Mouse (Mus musculus) midbrain, embryonic 15.5 days (tissue): ENCODE data around the gene Zfp566. TPM values are rescaled to one million over a fixed set of nuclear protein-coding genes. Genes with fewer than 3 reads are reported as not detected.

Source experiments
- ATAC-seq: fragments of 200-750 bp; cut with Nextera tagmentation; replicated peaks from 2 replicates; pipeline ENCODE4 v1.8.0; 2017; ENCODE audit warnings: moderate TSS enrichment
- H3K27ac ChIP-seq: fragments of 300-500 bp; sonication (generic); 2 replicates; pipeline ENCODE4 v1.5.1; 2015; ENCODE audit warnings: mild to moderate bottlenecking, inconsistent platforms
- H3K27me3 ChIP-seq: fragments of 300-500 bp; sonication (generic); replicated peaks from 2 replicates; pipeline ENCODE4 v1.6.1; 2015; ENCODE audit warnings: inconsistent platforms
- H3K36me3 ChIP-seq: fragments of 300-500 bp; sonication (generic); replicated peaks from 2 replicates; pipeline ENCODE4 v1.6.1; 2015; ENCODE audit warnings: inconsistent platforms
- H3K4me1 ChIP-seq: fragments of 300-500 bp; sonication (generic); 2 replicates; pipeline ENCODE4 v1.6.1; 2015; ENCODE audit warnings: inconsistent platforms
- H3K4me2 ChIP-seq: fragments of 300-500 bp; sonication (generic); 2 replicates; pipeline ENCODE4 v1.6.1; 2015; ENCODE audit warnings: inconsistent platforms, mild to moderate bottlenecking, moderate library complexity
- H3K4me3 ChIP-seq: fragments of 300-500 bp; sonication (generic); 2 replicates; pipeline ENCODE4 v1.5.1; 2015; ENCODE audit warnings: mild to moderate bottlenecking, inconsistent platforms
- H3K9ac ChIP-seq: fragments of 300-500 bp; sonication (generic); 2 replicates; pipeline ENCODE4 v1.6.1; 2015; ENCODE audit warnings: mild to moderate bottlenecking, inconsistent platforms
- H3K9me3 ChIP-seq: fragments of 300-500 bp; sonication (generic); 2 replicates; pipeline ENCODE4 v1.6.1; 2016; ENCODE audit warnings: inconsistent platforms
- WGBS: fragments of 180-500 bp; shearing (Covaris S2); methylation state at CpG from one replicate; pipeline ENCODE4 v1.1.7; 2015; ENCODE audit warnings: mixed read lengths; 5-methylcytosine and 5-hydroxymethylcytosine counted together
- microRNA-seq: library from miRNA; unstranded; fragments of <30 nt; microRNA quantifications from one replicate; pipeline ENCODE4, GENCODE M21; 2016
- polyA plus RNA-seq: library from polyadenylated mRNA; unstranded; fragments of >200 nt; fragmentation: Nextera tagmentation; extraction: Ambion mirVana; gene quantifications from 2 replicates; pipeline ENCODE4 v1.2.1, GENCODE M21; 2015

The Zfp566 gene
- polyA plus RNA-seq, 1 experiment from 2014 or later: 19.8 TPM

- H3K9ac ChIP-seq: no peak overlapping the region
- H3K9me3 ChIP-seq: no peaks in the 10 kb centered on the region
- WGBS: 69% methylated on average over 9 of the region's 9 CpGs
- H3K27me3 ChIP-seq: no peaks in the 10 kb centered on the region
- no peak overlapping the region for H3K4me3 ChIP-seq
- H3K4me2 ChIP-seq: no peak overlapping the region
- H3K27ac ChIP-seq: no peak overlapping the region
- no peaks in the 10 kb centered on the region for H3K36me3 ChIP-seq
- H3K4me1 ChIP-seq: no peaks in the 10 kb centered on the region
- ATAC-seq: no peak
Observed at GRCm38 (mm10) chr7:30044354-30044753, 46.0 kb downstream of the Zfp566 start.

- Histone ChIP-seq H3K27me3 (no peaks in the 10 kb centered on the region), H3K9ac (no peak overlapping the region), H3K27ac (no peak overlapping the region), H3K9me3 (no peaks in the 10 kb centered on the region), H3K4me3 (no peak overlapping the region), H3K4me1 (no peaks in the 10 kb centered on the region), H3K4me2 (no peak overlapping the region), H3K36me3 (peaks cover 25% of the 10 kb centered on the region)
- ATAC-seq: no peak
- 96% methylated on average over 12 of the region's 12 CpGs for WGBS
Observed at GRCm38 (mm10) chr7:30034331-30034730, 56.0 kb downstream of the Zfp566 start.

GRCm38 (mm10) chr7:30031379-30031778, 58.9 kb downstream of the Zfp566 start:
- Histone ChIP-seq H3K4me1 (no peaks in the 10 kb centered on the region), H3K27me3 (no peaks in the 10 kb centered on the region), H3K9me3 (no peaks in the 10 kb centered on the region), H3K9ac (no peak overlapping the region), H3K36me3 (peaks cover 14% of the 10 kb centered on the region; the same call in 1 of the 2 replicates), H3K4me2 (no peak overlapping the region), H3K4me3 (no peak overlapping the region), H3K27ac (no peak overlapping the region)
- no peak for ATAC-seq
- 76% methylated on average over 3 of the region's 3 CpGs for WGBS

- Histone ChIP-seq H3K4me1 (no peaks in the 10 kb centered on the region), H3K9me3 (no peaks in the 10 kb centered on the region), H3K4me3 (no peak overlapping the region), H3K4me2 (no peak overlapping the region), H3K36me3 (peaks cover 19% of the 10 kb centered on the region), H3K27ac (no peak overlapping the region), H3K27me3 (no peaks in the 10 kb centered on the region), H3K9ac (no peak overlapping the region)
- no peak for ATAC-seq
- 36% methylated on average over 6 of the region's 6 CpGs for WGBS
Observed at GRCm38 (mm10) chr7:30030677-30031076, 59.6 kb downstream of the Zfp566 start.

GRCm38 (mm10) chr7:30028572-30028971, 61.8 kb downstream of the Zfp566 start:
- no peak overlapping the region for H3K27ac ChIP-seq
- no peak overlapping the region for H3K9ac ChIP-seq
- 84% methylated on average over 3 of the region's 3 CpGs for WGBS
- H3K27me3 ChIP-seq: no peaks in the 10 kb centered on the region
- no peaks in the 10 kb centered on the region for H3K4me1 ChIP-seq
- no peaks in the 10 kb centered on the region for H3K9me3 ChIP-seq
- ATAC-seq: no peak
- no peak overlapping the region for H3K4me2 ChIP-seq
- H3K36me3 ChIP-seq: peaks cover 26% of the 10 kb centered on the region
- no peak overlapping the region for H3K4me3 ChIP-seq

Small RNA genes within 50 kb of the gene (microRNA-seq; reads per million reads assigned to microRNA genes)
- not detected for gene Gm23368

Other genes with a start within 250 kb of the Zfp566 start
- gene Zfp940, start 236.9 kb downstream of the Zfp566 start, polyA plus RNA-seq: 15.3 and 16.1 TPM in 2 replicates
- gene Zfp420, start 230.5 kb downstream of the Zfp566 start, polyA plus RNA-seq: 22.4 and 24.4 TPM in 2 replicates
- 15.5 and 16.0 TPM in 2 replicates for gene Zfp27, start 184.0 kb downstream of the Zfp566 start, polyA plus RNA-seq
- gene Zfp383, start 182.3 kb downstream of the Zfp566 start, polyA plus RNA-seq: 7.2 and 7.7 TPM in 2 replicates
- gene Zfp74, start 136.4 kb downstream of the Zfp566 start, polyA plus RNA-seq: 23.4 and 24.2 TPM in 2 replicates
- 6.0 and 7.0 TPM in 2 replicates for gene Zfp568, start 106.6 kb downstream of the Zfp566 start, polyA plus RNA-seq
- gene Zfp14, start 39.1 kb downstream of the Zfp566 start, polyA plus RNA-seq: 12.0 and 13.7 TPM in 2 replicates
- gene Zfp82, start 17.6 kb downstream of the Zfp566 start, polyA plus RNA-seq: 12.9 and 13.4 TPM in 2 replicates
- gene Gm26920, start 117 bp downstream of the Zfp566 start, polyA plus RNA-seq: 3.6 and 3.9 TPM in 2 replicates
- gene Zfp260, start 4.2 kb upstream of the Zfp566 start, polyA plus RNA-seq: 81.9 and 83.5 TPM in 2 replicates
- 23.4 and 24.9 TPM in 2 replicates for gene Zfp382, start 31.4 kb upstream of the Zfp566 start, polyA plus RNA-seq
- gene Zfp146, start 79.2 kb upstream of the Zfp566 start, polyA plus RNA-seq: 13.7 and 15.4 TPM in 2 replicates
- 6.5 and 6.8 TPM in 2 replicates for gene Cox7a1, start 93.6 kb upstream of the Zfp566 start, polyA plus RNA-seq
- gene Capns1, start 108.3 kb upstream of the Zfp566 start, polyA plus RNA-seq: 69.8 and 81.5 TPM in 2 replicates
- 175 and 188 TPM in 2 replicates for gene Polr2i, start 141.4 kb upstream of the Zfp566 start, polyA plus RNA-seq
- 429 and 432 TPM in 2 replicates for gene Tbcb, start 141.7 kb upstream of the Zfp566 start, polyA plus RNA-seq
- gene Ovol3, start 145.2 kb upstream of the Zfp566 start, polyA plus RNA-seq: not detected in 2 replicates
- gene Thap8, start 189.6 kb upstream of the Zfp566 start, polyA plus RNA-seq: 1.3 and 1.5 TPM in 2 replicates
- gene Wdr62, start 189.9 kb upstream of the Zfp566 start, polyA plus RNA-seq: 3.6 and 3.8 TPM in 2 replicates
- gene Clip3, start 201.2 kb upstream of the Zfp566 start, polyA plus RNA-seq: 106 and 110 TPM in 2 replicates
- gene Alkbh6, start 218.2 kb upstream of the Zfp566 start, polyA plus RNA-seq: 134 and 135 TPM in 2 replicates
- 16.6 and 17.5 TPM in 2 replicates for gene Syne4, start 224.3 kb upstream of the Zfp566 start, polyA plus RNA-seq
- gene E130208F15Rik, start 231.2 kb upstream of the Zfp566 start, polyA plus RNA-seq: 0.23 and 2.0 TPM in 2 replicates
- gene Sdhaf1, start 233.4 kb upstream of the Zfp566 start, polyA plus RNA-seq: 16.7 and 17.1 TPM in 2 replicates